Mouse (Mus musculus): ENCODE measurements at regions not wholly inside any gene's neighbourhood (a gene's known extent, or its start where the extent isn't known, plus 50 kb on each side); places are given as distances from the start of the nearest gene placed in this dataset.

DNA sequence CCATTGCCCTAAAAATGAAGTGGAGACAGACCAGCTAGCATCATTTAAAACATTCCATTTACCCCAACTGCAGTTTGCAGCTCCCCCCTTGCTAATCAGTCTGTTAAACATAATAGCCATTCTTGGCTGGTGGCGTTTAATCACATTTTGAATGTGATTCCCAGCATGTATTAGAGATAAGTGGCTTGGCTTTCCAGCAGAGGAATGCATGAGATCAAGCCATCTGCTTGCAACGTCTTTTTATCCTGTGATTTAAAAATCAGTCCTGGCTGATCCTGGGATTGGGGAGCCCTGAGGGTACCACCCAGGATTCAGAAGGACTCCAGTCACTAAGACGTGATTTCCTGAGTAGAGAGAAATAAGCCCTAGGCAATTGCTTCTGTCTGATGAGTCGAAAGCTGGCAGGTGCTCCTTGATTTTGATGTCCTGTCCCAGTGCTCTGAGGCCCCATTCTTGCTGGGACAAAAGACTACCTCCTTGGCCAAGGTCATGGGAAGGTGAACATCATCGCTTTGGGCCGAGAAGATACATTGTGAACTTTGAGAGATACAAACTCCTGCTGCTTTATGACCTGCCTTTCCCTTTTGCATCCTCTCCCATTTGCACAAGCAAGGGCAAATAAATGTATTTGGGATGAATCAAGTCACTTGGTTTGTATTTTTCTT lies 623.8 kb downstream of the Tmem132b start:
- 53% methylated on average over 6 of the region's 6 CpGs for WGBS (ENCODE audit: insufficient replicate concordance)
- Histone ChIP-seq H3K9ac (no peak overlapping the region), H3K27ac (no peak overlapping the region), H3K36me3 (no peaks in the 10 kb centered on the region), H3K4me1 (replicated peaks) (no peaks in the 10 kb centered on the region), H3K9me3 (replicated peaks) (no peaks in the 10 kb centered on the region), H3K4me3 (replicated peaks) (no peak overlapping the region), H3K27me3 (no peaks in the 10 kb centered on the region), H3K4me2 (no peak overlapping the region)
- no peak for ATAC-seq (ENCODE audit: low read depth)
- no peak for DNase-seq

DNA sequence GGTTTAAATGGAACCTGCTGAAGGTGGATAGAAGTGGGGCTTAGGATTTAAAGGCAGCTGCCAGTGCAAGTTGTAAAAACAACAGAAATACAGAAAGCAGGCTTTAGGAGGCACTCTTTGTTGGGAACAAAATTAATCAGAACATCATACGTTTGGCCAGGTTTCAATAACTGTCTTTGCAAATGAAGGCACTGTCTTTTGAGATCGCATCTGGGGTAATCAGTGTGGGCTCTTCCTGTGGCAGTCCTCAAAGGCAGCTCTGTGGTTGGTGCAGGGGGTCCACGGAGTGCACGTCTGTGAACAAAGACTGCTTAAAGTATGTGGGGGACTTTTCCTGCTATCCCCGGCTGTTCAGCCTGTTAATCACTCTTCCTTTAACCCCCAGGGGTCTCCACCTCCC lies 654.5 kb downstream of the Tmem132b start:
- no peak overlapping the region for H3K9ac ChIP-seq
- DNase-seq (no peak), ATAC-seq (ENCODE audit: low read depth) (no peak)
- H3K27me3 ChIP-seq, result no peaks in the 10 kb centered on the region
- no peak overlapping the region for H3K4me2 ChIP-seq
- H3K36me3 ChIP-seq, result no peaks in the 10 kb centered on the region
- no peak overlapping the region for H3K27ac ChIP-seq
- WGBS (ENCODE audit: insufficient replicate concordance), result 54% methylated on average over 5 of the region's 5 CpGs
- peaks cover 7% of the 10 kb centered on the region for H3K9me3 ChIP-seq (replicated peaks)
- no peak overlapping the region for H3K4me3 ChIP-seq (replicated peaks)
- H3K4me1 ChIP-seq (replicated peaks), result no peaks in the 10 kb centered on the region

DNA sequence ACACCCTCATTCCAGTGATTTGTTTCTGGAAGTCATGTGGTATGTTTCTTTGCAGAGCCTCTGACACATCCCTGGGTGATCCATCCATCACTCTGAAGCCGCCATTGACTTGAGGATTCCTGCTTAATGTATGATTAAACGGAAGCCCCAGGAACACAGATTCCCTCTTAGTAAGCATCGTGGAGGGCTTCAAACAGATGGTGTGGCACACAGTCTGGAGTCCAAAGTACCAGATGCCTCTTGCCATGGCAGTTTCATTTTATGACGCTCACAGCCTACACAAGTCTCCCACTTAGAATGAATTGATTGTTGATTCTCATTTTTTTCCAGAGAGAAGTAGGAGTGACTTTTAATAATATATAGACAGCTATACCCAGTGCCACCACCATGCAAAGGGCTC lies 668.3 kb downstream of the Tmem132b start:
- ATAC-seq (ENCODE audit: low read depth) (no peak), DNase-seq (no peak)
- H3K4me1 ChIP-seq (replicated peaks), result no peaks in the 10 kb centered on the region
- H3K4me3 ChIP-seq (replicated peaks), result no peak overlapping the region
- H3K9me3 ChIP-seq (replicated peaks), result peaks cover 3% of the 10 kb centered on the region; the same call in 1 of the 2 replicates
- H3K9ac ChIP-seq, result no peak overlapping the region
- no peak overlapping the region for H3K27ac ChIP-seq
- H3K27me3 ChIP-seq, result no peaks in the 10 kb centered on the region
- WGBS (ENCODE audit: insufficient replicate concordance), result 55% methylated on average over 4 of the region's 4 CpGs
- H3K4me2 ChIP-seq, result no peak overlapping the region
- no peaks in the 10 kb centered on the region for H3K36me3 ChIP-seq

DNA sequence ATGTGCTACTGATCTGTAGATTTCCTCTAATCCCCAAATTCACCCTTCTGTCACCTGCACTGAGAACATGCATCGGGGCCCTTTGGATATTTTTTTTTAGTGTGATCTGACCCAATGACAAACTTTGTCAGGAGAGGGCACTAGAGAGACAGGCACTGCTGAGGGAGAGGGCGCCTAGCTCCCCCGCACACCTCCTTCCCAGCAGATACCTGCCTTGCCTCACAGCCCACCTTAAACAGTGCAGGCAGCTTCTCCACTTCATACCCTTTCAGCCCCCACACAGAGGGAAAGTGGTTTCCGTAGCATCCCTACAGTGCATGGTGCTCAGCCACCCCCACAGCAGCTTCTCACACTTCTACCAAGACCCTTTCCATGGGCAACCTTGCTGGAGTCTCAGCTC lies 670.0 kb downstream of the Tmem132b start:
- Histone ChIP-seq H3K9me3 (replicated peaks) (0 out of 2 replicates have a peak, but pooled peaks cover 3% of the 10 kb centered on the region), H3K27ac (no peak overlapping the region), H3K4me3 (replicated peaks) (no peak overlapping the region), H3K4me2 (no peak overlapping the region), H3K36me3 (no peaks in the 10 kb centered on the region), H3K4me1 (replicated peaks) (no peaks in the 10 kb centered on the region), H3K9ac (no peak overlapping the region), H3K27me3 (no peaks in the 10 kb centered on the region)
- WGBS (ENCODE audit: insufficient replicate concordance), result 28% methylated on average over 4 of the region's 4 CpGs
- no peak for ATAC-seq (ENCODE audit: low read depth)
- DNase-seq, result no peak

DNA sequence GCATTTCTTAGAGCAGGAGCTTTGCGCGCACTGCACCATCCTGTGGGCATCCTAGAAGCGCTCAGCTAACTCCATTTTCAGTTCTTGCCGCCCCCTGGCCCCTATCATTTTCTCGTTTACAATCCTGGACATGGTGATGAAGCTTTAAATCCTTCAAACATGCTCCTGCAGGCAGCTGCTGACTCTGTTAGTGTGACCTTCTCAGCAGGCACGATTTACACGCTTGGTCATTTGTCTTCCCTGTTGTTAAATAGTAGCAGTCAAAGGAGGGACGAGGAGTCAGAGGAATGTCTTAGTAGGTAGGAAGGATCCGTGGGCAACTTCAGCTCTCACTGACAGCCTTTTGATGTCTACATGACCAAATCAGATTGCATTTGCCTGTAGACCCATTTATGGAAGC lies 670.4 kb downstream of the Tmem132b start:
- Histone ChIP-seq H3K9me3 (replicated peaks) (0 out of 2 replicates have a peak, but pooled peaks cover 3% of the 10 kb centered on the region), H3K4me2 (no peak overlapping the region), H3K27me3 (no peaks in the 10 kb centered on the region), H3K27ac (no peak overlapping the region), H3K36me3 (no peaks in the 10 kb centered on the region), H3K4me1 (replicated peaks) (no peaks in the 10 kb centered on the region), H3K4me3 (replicated peaks) (no peak overlapping the region), H3K9ac (no peak overlapping the region)
- no peak for ATAC-seq (ENCODE audit: low read depth)
- DNase-seq, result no peak
- 45% methylated on average over 9 of the region's 9 CpGs for WGBS (ENCODE audit: insufficient replicate concordance)

DNA sequence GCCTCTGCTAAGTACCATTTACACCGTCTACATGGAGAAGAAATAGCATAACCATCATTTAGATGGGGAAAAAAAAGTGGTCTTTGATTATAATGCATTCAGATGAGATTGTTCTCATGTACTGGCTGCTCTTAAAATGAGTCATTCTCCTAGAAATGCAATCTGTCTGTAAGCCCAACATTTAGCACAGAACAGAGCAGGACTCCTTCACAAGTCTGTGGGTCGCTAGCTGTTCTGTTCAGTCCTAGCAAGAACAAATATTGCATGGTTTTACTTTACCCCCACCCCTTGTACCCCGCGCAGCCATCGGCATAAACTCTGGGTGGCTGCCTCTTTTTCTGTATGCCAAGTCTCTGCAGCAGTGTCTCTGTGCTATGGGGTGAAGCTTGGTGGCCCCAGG lies 685.4 kb downstream of the Tmem132b start:
- H3K9ac ChIP-seq, result no peak overlapping the region
- no peak overlapping the region for H3K27ac ChIP-seq
- no peaks in the 10 kb centered on the region for H3K27me3 ChIP-seq
- WGBS (ENCODE audit: insufficient replicate concordance), result 68% methylated on average over 5 of the region's 5 CpGs
- no peak overlapping the region for H3K4me2 ChIP-seq
- peaks cover 12% of the 10 kb centered on the region; the same call in 1 of the 2 replicates for H3K9me3 ChIP-seq (replicated peaks)
- no peak overlapping the region for H3K4me3 ChIP-seq (replicated peaks)
- H3K4me1 ChIP-seq (replicated peaks), result no peaks in the 10 kb centered on the region
- no peaks in the 10 kb centered on the region for H3K36me3 ChIP-seq
- ATAC-seq (ENCODE audit: low read depth) (no peak), DNase-seq (no peak)

DNA sequence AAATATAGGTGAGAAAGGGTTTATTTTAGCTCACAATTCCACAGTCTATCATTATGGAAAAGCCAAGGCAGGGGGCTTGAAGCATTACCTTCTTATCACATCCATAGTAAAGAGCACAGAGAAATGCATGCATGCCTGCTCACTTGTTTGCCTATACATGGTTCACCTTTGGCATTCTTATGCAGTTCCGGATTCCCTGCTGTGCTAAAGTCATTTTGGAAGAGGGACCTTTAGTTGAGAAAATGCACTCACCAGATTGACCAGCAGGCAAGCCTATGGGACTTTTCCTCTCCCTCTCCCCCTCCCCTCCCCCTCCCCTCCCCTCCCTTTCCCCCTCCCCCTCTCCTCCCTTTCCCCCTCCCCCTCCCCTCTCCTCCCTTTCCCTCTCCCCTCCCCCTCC lies 686.2 kb downstream of the Tmem132b start:
- no peak overlapping the region for H3K27ac ChIP-seq
- H3K4me1 ChIP-seq (replicated peaks), result no peaks in the 10 kb centered on the region
- ATAC-seq (ENCODE audit: low read depth) (no peak), DNase-seq (no peak)
- H3K27me3 ChIP-seq, result no peaks in the 10 kb centered on the region
- H3K36me3 ChIP-seq, result no peaks in the 10 kb centered on the region
- peaks cover 12% of the 10 kb centered on the region; the same call in 1 of the 2 replicates for H3K9me3 ChIP-seq (replicated peaks)
- H3K9ac ChIP-seq, result no peak overlapping the region
- no peak overlapping the region for H3K4me2 ChIP-seq
- 29% methylated on average over 1 of the region's 1 CpGs for WGBS (ENCODE audit: insufficient replicate concordance)
- no peak overlapping the region for H3K4me3 ChIP-seq (replicated peaks)

DNA sequence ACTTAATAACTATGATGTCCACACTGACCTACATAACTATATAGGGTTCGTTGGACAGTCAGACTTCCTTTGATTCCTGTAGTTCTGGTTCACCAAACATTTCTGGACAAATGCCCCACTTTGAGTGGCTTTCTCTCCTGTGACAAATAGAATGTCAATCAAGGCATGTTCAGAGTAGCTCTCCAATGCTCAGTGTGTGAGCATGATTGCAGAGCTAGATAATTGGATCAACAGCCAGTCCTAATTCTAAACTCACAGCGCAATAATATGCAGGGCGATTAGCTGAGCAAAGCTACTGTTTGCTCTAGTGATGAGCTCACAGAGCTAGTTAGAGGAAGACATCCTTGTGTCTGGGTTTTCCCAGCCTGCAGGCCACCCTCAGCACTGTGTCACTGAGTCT lies 692.1 kb downstream of the Tmem132b start:
- ATAC-seq (ENCODE audit: low read depth) (no peak), DNase-seq (no peak)
- no peak overlapping the region for H3K9ac ChIP-seq
- WGBS (ENCODE audit: insufficient replicate concordance), result 73% methylated on average over 3 of the region's 3 CpGs
- H3K27me3 ChIP-seq, result no peaks in the 10 kb centered on the region
- no peaks in the 10 kb centered on the region for H3K36me3 ChIP-seq
- H3K4me3 ChIP-seq (replicated peaks), result no peak overlapping the region
- no peak overlapping the region for H3K27ac ChIP-seq
- no peaks in the 10 kb centered on the region for H3K4me1 ChIP-seq (replicated peaks)
- no peak overlapping the region for H3K4me2 ChIP-seq
- H3K9me3 ChIP-seq (replicated peaks), result peaks cover 12% of the 10 kb centered on the region; the same call in 1 of the 2 replicates

DNA sequence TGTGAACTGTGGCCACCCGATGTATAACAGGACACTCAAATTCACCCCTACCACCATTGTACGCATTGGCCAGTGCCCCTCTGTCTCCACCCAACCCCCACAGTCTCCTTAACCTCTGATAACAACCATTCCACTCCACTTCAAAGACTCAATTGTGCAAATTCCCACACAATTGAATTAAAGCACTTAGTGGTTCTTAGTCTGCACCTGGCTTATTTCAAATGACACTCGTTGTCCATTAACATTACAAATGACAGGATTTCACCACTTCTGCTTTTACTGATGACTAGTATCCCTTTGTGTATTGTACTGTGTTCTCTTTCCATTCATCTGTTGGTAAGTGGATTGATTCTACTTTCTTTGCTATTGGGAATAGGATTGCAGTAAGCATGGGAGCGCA lies 699.2 kb downstream of the Tmem132b start:
- H3K27me3 ChIP-seq, result no peaks in the 10 kb centered on the region
- DNase-seq, result no peak
- 0 out of 2 replicates have a peak, but pooled peaks cover 5% of the 10 kb centered on the region for H3K9me3 ChIP-seq (replicated peaks)
- no peak for ATAC-seq (ENCODE audit: low read depth)
- 59% methylated on average over 4 of the region's 4 CpGs for WGBS (ENCODE audit: insufficient replicate concordance)
- no peaks in the 10 kb centered on the region for H3K36me3 ChIP-seq
- no peaks in the 10 kb centered on the region for H3K4me1 ChIP-seq (replicated peaks)
- no peak overlapping the region for H3K9ac ChIP-seq
- no peak overlapping the region for H3K4me2 ChIP-seq
- H3K27ac ChIP-seq, result no peak overlapping the region
- no peak overlapping the region for H3K4me3 ChIP-seq (replicated peaks)

DNA sequence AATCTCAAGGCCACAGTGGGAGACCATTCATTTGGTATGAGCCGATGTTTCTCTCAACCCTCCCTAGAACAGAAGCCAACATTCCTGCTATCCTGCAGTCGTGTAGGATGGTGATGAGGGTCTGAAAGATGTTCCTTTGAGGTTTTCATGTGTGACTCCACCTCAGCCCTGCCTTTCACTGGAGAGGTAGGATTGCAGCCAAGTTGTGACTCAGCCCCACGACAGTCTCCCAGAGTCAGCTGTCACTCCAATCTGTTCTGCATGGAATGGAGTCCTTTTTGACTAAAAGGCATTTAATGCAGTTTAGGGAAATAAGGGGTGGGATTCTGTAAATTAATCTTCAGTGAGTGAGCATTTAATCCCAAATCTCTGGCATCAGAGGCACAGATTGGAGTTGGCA lies 706.5 kb downstream of the Tmem132b start:
- H3K9me3 ChIP-seq (replicated peaks), result 0 out of 2 replicates have a peak, but pooled peaks cover 8% of the 10 kb centered on the region
- H3K36me3 ChIP-seq, result no peaks in the 10 kb centered on the region
- DNase-seq (no peak), ATAC-seq (ENCODE audit: low read depth) (no peak)
- no peak overlapping the region for H3K4me3 ChIP-seq (replicated peaks)
- H3K27ac ChIP-seq, result no peak overlapping the region
- H3K9ac ChIP-seq, result no peak overlapping the region
- H3K4me2 ChIP-seq, result no peak overlapping the region
- 46% methylated on average over 3 of the region's 3 CpGs for WGBS (ENCODE audit: insufficient replicate concordance)
- H3K4me1 ChIP-seq (replicated peaks), result no peaks in the 10 kb centered on the region
- H3K27me3 ChIP-seq, result no peaks in the 10 kb centered on the region

DNA sequence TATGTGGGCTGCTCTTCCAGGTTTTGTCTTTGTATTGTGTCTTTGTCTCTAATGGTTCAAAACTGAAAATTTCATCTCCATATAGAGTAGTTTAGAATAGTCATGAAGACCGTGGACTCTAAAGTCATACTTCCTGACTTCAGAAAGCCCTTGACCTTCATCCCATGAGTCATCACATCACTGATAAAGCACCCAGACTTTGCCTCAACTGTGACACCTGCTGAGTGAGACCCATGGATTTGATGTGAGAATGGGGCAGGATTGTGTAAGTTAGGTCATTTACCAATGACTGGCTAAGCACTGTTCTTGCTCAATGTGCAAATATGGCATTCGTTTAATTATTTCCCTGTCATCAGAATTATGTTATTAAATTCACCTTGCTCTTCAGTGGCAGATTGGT lies 714.2 kb downstream of the Tmem132b start:
- peaks cover 10% of the 10 kb centered on the region; the same call in 1 of the 2 replicates for H3K9me3 ChIP-seq (replicated peaks)
- H3K4me1 ChIP-seq (replicated peaks), result no peaks in the 10 kb centered on the region
- H3K36me3 ChIP-seq, result no peaks in the 10 kb centered on the region
- H3K27me3 ChIP-seq, result no peaks in the 10 kb centered on the region
- 51% methylated on average over 2 of the region's 2 CpGs for whole genome bisulfite sequencing (ENCODE audit: insufficient replicate concordance)
- no peak overlapping the region for H3K4me2 ChIP-seq
- DNase-seq, result no peak
- H3K4me3 ChIP-seq (replicated peaks), result no peak overlapping the region
- H3K9ac ChIP-seq, result no peak overlapping the region
- ATAC-seq (ENCODE audit: low read depth), result no peak
- no peak overlapping the region for H3K27ac ChIP-seq

DNA sequence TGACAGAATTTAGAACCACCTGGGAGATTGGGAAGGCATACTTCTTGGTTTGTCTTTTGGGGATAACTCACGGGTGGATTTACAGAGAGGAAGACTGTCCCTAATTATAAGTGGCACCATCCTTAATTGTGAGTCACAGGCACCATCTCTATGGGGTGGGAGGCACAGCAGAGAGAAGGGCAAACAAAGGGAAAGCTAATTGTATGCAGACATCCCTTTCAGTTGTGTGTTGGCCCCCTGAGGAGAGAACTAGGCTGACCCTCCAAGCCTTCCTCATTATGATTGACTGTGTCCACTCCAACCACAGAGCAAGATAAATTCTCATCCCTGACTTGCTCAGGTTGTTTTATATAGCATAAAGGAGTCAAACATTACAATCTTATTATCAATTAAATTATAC lies 718.8 kb downstream of the Tmem132b start:
- H3K36me3 ChIP-seq, result no peaks in the 10 kb centered on the region
- H3K27ac ChIP-seq, result no peak overlapping the region
- H3K4me1 ChIP-seq (replicated peaks), result no peaks in the 10 kb centered on the region
- no peaks in the 10 kb centered on the region for H3K27me3 ChIP-seq
- no peak for DNase-seq
- no peak overlapping the region for H3K4me3 ChIP-seq (replicated peaks)
- peaks cover 5% of the 10 kb centered on the region; the same call in 1 of the 2 replicates for H3K9me3 ChIP-seq (replicated peaks)
- H3K4me2 ChIP-seq, result no peak overlapping the region
- ATAC-seq (ENCODE audit: low read depth), result no peak
- no peak overlapping the region for H3K9ac ChIP-seq
- WGBS (ENCODE audit: insufficient replicate concordance), result 50% methylated on average over 1 of the region's 1 CpGs

All from liver, embryonic 13.5 days (tissue).